Mouse (Mus musculus) splenic B cell, adult 2 months (primary cell): ENCODE data around the gene Wnk4.
"Not testable (repeated sequence)": the region's sequence is repeated elsewhere in the genome, so short reads cannot be mapped to it uniquely, and the experiment has no call there.

Experiments
- DNase-seq: peaks from one replicate; pipeline ENCODE4 v3.0.0-alpha.2; 2011; ENCODE audit warnings: low read depth, low spot score
- H3K27me3 ChIP-seq: 2 replicates; pipeline ENCODE4 v1.6.1; 2012; ENCODE audit warnings: mild to moderate bottlenecking, low read length, moderate library complexity, mixed read lengths; ENCODE audit not compliant: control insufficient read depth, poor library complexity, insufficient read depth, severe bottlenecking
- H3K36me3 ChIP-seq: 2 replicates; pipeline ENCODE4 v1.6.1; 2012; ENCODE audit warnings: mild to moderate bottlenecking, low read length, moderate library complexity, mixed read lengths; ENCODE audit not compliant: control insufficient read depth, poor library complexity, insufficient read depth, severe bottlenecking

The Wnk4 gene

GRCm38 (mm10) chr11:101312150-101312549 lies 51.8 kb downstream of the Wnk4 start:
- H3K27me3 ChIP-seq: no peaks in the 10 kb centered on the region
- no peak for DNase-seq
- H3K36me3 ChIP-seq: no peaks in the 10 kb centered on the region

- Histone ChIP-seq H3K36me3 (peaks cover 6% of the 10 kb centered on the region), H3K27me3 (no peaks in the 10 kb centered on the region)
- no peak for DNase-seq
Observed at GRCm38 (mm10) chr11:101314567-101314966, 54.2 kb downstream of the Wnk4 start.

DNA sequence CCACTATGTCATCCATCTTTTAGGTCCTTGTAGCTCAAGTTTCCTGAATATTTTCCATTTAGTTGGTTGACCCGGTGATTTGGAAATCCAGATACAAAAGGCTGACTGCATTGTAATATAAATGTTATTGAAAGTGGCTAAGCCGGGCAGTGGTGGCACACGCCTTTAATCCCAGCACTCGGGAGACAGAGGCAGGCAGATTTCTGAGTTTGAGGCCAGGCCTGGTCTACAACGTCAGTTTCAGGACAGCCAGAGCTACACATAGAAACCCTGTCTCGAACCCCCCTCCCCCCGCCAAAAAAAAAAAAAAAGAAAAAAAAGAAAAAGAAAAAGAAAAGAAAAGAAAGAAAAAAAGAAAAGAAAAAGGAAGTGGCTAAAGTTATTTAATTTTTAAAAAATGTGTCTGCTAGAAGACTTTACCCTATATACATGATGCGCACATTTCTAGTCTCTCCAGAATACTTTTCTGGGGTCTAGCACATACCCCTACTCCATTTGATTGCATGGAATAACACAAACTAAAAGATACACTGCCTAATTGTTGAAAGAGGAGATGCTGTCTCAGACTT lies 54.8 kb downstream of the Wnk4 start:
- no peak for DNase-seq
- H3K27me3 ChIP-seq: no peaks in the 10 kb centered on the region
- peaks cover 6% of the 10 kb centered on the region for H3K36me3 ChIP-seq

DNA sequence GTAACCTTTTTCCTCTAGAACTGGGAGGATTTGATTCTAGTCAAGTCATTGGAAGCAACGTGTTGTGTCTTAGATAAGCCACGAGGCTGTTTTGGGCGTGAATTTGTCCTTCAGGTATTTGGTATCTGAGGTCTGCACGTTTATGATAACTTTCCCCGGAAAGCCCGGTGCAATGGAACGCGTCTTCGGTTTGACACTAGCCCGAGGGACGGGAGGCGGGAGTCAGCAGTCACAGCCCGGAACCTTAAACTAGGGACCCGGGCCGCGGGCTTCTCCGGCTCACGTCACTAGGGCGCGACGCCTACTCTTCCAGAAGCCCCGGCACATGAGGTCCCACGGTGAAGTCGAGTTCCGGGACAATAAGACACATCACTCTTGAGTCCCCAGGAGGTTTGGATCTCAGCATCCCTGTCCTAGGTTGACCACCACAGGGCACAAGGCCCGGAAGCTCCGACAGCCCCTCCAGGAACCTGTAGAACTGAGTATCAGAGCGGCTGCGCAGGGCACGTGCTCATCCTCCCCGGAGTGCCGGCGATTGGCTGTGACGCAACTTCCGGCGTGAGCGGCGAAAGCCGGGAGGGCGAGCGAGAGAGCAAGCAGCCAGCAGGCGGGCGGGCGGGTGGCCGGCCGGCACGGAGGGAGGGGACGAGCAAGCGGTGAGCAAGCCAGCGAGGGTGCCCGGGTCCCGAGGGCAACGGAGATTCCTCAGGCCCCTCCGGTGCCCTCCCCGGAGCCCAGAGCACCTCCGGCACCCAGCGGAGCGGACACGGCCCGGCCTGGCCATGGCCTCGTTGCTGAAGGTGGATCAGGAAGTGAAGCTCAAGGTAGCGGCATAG lies 55.5 kb downstream of the Wnk4 start, which contains the start of gene Psme3:
TSS of gene Psme3 (plus strand) at position 549 of the 836 bp plus-strand sequence.
- peak; percentile 92 for DNase-seq
- H3K36me3 ChIP-seq: peaks cover 12% of the 10 kb centered on the region
- H3K27me3 ChIP-seq: no peaks in the 10 kb centered on the region

GRCm38 (mm10) chr11:101316501-101316917 lies 56.1 kb downstream of the Wnk4 start:
- DNase-seq: peak; percentile 61
- Histone ChIP-seq H3K27me3 (no peaks in the 10 kb centered on the region), H3K36me3 (peaks cover 14% of the 10 kb centered on the region)

DNA sequence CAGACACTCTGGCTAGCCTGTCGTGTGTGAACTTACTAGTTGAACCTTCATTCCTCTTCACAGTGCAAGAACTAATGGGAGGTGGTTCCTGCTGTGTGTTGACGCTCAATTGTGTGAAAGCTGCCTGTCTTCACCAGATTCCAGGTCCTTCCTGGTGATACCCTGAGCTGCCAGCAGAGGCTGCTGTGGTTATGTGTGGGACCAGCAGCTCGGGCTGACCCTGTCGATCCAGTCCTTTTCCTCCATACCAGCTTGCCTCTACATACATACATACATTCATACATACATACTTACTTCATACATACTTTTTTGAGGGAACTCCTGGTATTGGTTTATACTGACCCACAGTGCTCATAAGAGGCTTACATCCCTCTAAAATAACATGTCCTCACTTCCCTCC lies 63.2 kb downstream of the Wnk4 start:
- no peaks in the 10 kb centered on the region for H3K27me3 ChIP-seq
- H3K36me3 ChIP-seq: peaks cover 27% of the 10 kb centered on the region
- peak; percentile 53 for DNase-seq

GRCm38 (mm10) chr11:101324763-101325162 lies 64.4 kb downstream of the Wnk4 start, which contains the start of gene Aoc2:
TSS of gene Aoc2 (plus strand) at chr11:101325063.
- DNase-seq: no peak
- Histone ChIP-seq H3K27me3 (no peaks in the 10 kb centered on the region), H3K36me3 (peaks cover 20% of the 10 kb centered on the region)

DNA sequence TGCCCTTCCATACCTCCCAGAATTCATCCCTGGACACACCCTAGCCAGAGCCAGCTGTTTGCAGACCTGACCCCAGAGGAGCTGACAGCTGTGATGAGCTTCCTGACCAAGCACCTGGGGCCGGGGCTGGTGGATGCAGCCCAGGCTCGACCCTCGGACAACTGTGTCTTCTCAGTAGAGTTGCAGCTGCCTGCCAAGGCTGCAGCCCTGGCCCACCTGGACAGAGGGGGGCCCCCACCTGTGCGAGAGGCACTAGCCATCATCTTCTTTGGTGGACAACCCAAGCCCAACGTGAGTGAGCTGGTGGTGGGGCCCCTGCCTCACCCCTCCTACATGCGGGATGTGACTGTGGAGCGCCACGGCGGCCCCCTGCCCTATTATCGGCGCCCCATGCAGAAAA lies 64.8 kb downstream of the Wnk4 start:
- DNase-seq, H3K27me3 ChIP-seq: not testable (repeated sequence)
- peaks cover 20% of the 10 kb centered on the region for H3K36me3 ChIP-seq

DNA sequence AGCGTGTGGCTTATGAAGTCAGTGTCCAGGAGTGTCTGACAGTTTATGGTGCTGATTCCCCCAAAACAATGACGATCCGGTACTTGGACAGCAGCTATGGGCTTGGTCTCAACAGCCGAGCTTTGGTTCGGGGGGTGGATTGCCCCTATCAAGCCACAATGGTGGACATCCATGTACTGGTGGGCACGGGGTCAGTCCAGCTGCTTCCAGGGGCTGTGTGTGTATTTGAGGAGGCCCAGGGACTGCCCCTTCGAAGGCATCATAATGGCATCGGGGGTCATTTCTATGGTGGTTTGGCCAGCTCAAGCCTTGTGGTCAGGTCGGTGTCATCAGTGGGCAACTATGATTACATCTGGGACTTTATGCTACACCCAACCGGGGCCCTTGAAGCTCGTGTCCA lies 65.8 kb downstream of the Wnk4 start:
- Histone ChIP-seq H3K36me3 (peaks cover 14% of the 10 kb centered on the region), H3K27me3 (no peaks in the 10 kb centered on the region)
- no peak for DNase-seq
